Comparison of ENCODE assay signal across 8 mouse cellular contexts in the genomic region with DNA sequence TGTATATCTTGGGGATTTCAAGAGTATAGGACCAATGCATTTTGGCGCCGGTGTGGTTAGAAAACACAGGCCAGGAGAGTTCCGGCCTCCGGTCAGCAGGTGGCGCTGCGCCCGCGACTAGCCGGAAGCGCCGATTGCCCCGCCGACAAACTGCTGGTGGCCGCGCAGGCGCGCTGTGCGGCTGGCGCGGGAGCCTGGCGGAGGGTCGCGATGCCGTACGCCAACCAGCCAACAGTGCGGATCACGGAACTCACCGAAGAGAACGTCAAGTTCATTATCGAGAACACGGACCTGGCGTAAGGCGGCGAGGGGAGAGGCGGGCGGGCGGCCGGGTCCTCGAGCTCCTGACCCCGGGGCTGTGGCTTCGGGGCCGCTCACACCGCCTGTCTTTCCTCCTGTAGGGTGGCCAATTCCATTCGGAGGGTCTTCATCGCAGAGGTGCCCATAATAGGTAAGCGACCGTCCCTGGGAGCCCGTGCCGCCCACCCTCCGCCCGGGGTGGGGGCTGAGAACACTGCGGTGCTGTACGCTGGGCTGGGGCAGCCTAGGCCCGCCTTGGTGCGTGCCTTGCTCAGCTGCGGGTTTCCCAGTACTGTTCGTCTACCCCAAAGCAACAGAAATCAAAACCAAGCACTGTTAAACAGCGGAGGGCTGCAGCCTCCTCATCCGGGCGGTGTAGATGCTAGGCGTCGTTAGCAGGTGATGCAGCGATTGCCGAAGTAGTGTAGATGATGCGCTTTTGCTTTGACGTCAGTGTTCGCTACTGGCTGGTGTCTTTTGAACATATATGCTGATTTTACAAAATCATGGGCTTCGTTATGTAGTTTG. TPM values are rescaled to one million over a fixed set of nuclear protein-coding genes. Genes with fewer than 3 reads are reported as not detected.
DNase-seq lines count a peak whose midpoint lies in the region; ATAC-seq and TF ChIP-seq lines count a peak whose summit lies in the region.

Gene Polr2c, plus strand, starts transcription at position 105 of the 828 bp plus-strand sequence.

- no peaks in the 10 kb centered on the region for H3K4me1 ChIP-seq in intestine, postnatal 0 days (replicated peaks; ENCODE audit: control insufficient read depth, insufficient read depth, low read length)
- H3K4me1 ChIP-seq in midbrain, embryonic 10.5 days, result peaks cover 17% of the 10 kb centered on the region

- H3K4me2 ChIP-seq in intestine, postnatal 0 days (replicated peaks; ENCODE audit: low read depth), result peak within 1 kb of the TSS; percentile 79

- H3K27ac ChIP-seq in intestine, postnatal 0 days (ENCODE audit: low read depth, low read length), result peak within 1 kb of the TSS; percentile 66
- H3K27ac ChIP-seq in midbrain, embryonic 10.5 days (replicated peaks), result peak within 1 kb of the TSS; percentile 90

- peak; percentile 67 for ATAC-seq in intestine, postnatal 0 days

- intact Hi-C loops in left cerebral cortex, postnatal 36 days (cut with DNase I), result no loop called here

- peak; percentile 76 for DNase-seq in adrenal gland, adult 8-10 months
- DNase-seq in embryo, embryonic 9.5 days (ENCODE audit: extremely low spot score), result peak; percentile 92
- DNase-seq in gonadal fat pad, adult 2 months (ENCODE audit: low read depth), result no peak
- peak; percentile 91 to 92 for DNase-seq in left cerebral cortex, postnatal 36 days (ENCODE audit: low spot score in 2 of 2)
- DNase-seq in midbrain, embryonic 10.5 days (ENCODE audit: low spot score), result peak; percentile 91
- DNase-seq in right cerebral cortex, postnatal 36 days (ENCODE audit: low spot score in 2 of 2), result peak; percentile 83 to 84
- peak; percentile 85 to 90 for DNase-seq in urinary bladder, postnatal 4 days (ENCODE audit: low spot score in 2 of 2)

- TF ChIP-seq CTCF in intestine, postnatal 0 days (IDR thresholded peaks at IDR 0.05; ENCODE audit: low read depth), result peak; percentile 94

- H3K4me3 ChIP-seq in intestine, postnatal 0 days (ENCODE audit: low read depth, low read length), result peak within 1 kb of the TSS; percentile 93
- H3K4me3 ChIP-seq in midbrain, embryonic 10.5 days, result peak within 1 kb of the TSS; percentile 92

- WGBS in intestine, postnatal 0 days, result under 1% methylated on average over 68 of the region's 68 CpGs
- under 1% methylated on average over 68 of the region's 68 CpGs for WGBS in midbrain, embryonic 10.5 days

- no peaks in the 10 kb centered on the region for H3K27me3 ChIP-seq in intestine, postnatal 0 days (replicated peaks; ENCODE audit: control insufficient read depth, insufficient read depth, low read length)
- H3K27me3 ChIP-seq in midbrain, embryonic 10.5 days (ENCODE audit: low read depth, poor library complexity, severe bottlenecking), result no peaks in the 10 kb centered on the region

- H3K36me3 ChIP-seq in intestine, postnatal 0 days (ENCODE audit: control insufficient read depth, insufficient read depth), result peaks cover 44% of the 10 kb centered on the region
- peaks cover 55% of the 10 kb centered on the region for H3K36me3 ChIP-seq in midbrain, embryonic 10.5 days

- no peaks in the 10 kb centered on the region for H3K9me3 ChIP-seq in intestine, postnatal 0 days (ENCODE audit: control insufficient read depth)
- H3K9me3 ChIP-seq in midbrain, embryonic 10.5 days (replicated peaks), result no peaks in the 10 kb centered on the region

- H3K9ac ChIP-seq in intestine, postnatal 0 days (ENCODE audit: low read depth, low read length), result peak within 1 kb of the TSS; percentile 91

RNA-seq across cellular contexts. Expression of gene Polr2c, which starts in this region (rescaled TPM):
- 10 to 100 TPM; 55.9 to 91.6 (median 71.1) TPM for total RNA-seq in adrenal gland, adult 8-10 months (2022)
- polyA plus RNA-seq in gonadal fat pad, adult 2 months (2012; rRNA removed), result 84.3 and 93.1 TPM in 2 replicates
- polyA plus RNA-seq in intestine, postnatal 0 days (2015; fragmentation: Nextera tagmentation; extraction: Ambion mirVana), result 70.4 and 75.1 TPM in 2 replicates
- total RNA-seq in left cerebral cortex, postnatal 36 days (2021), result 10 to 100 TPM; 67.1 to 72.7 TPM
- polyA plus RNA-seq in midbrain, embryonic 10.5 days (2016; fragmentation: Nextera tagmentation; extraction: Ambion mirVana), result 163 and 176 TPM in 2 replicates
